Mouse (Mus musculus) liver, embryonic 18 days (tissue): ENCODE results near the gene Akr1cl. TPM values are rescaled to one million over a fixed set of nuclear protein-coding genes. Genes with fewer than 3 reads are reported as not detected.

Experiments
- polyA plus RNA-seq: library from polyadenylated mRNA; depleted of rRNA; stranded (reverse); fragments of >200 nt; gene quantifications from 2 replicates; pipeline ENCODE4 v1.2.3, GENCODE M21; 2012; rRNA removed

The Akr1cl gene
- polyA plus RNA-seq: 0.06 and 0.07 TPM in 2 replicates

GRCm38 (mm10) chr1:65032641-65033040, at the start of gene Akr1cl:
TSS of gene Akr1cl (minus strand) at chr1:65032759.

GRCm38 (mm10) chr1:65082188-65082587, 49.6 kb upstream of the Akr1cl start, which contains the start of gene Crygb:
TSS of gene Crygb (minus strand) at chr1:65082288.

DNA sequence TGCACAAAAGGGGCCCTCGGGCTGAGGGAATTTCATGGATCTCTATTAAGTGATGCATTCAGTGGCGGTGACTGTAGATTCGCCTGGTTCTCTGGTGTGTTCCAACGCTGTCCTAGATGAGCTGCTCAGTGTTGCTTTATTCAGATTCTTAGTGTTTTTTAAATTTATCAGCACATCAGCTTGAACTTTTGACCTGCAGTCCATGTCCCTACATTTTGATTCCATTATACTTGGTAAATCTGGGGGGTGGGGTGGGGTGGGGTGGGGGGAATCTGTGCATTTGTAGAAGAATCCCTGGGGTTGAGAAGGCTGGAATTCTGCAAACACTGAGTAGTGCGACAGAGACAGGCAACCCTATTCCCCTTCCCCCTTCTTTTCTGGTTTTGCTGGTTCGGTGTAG, 41.0 kb upstream of the Akr1cl start, which contains the start of gene Crygc:
Crygc (minus strand) TSS at position 101 of the 400 bp plus-strand sequence.

DNA sequence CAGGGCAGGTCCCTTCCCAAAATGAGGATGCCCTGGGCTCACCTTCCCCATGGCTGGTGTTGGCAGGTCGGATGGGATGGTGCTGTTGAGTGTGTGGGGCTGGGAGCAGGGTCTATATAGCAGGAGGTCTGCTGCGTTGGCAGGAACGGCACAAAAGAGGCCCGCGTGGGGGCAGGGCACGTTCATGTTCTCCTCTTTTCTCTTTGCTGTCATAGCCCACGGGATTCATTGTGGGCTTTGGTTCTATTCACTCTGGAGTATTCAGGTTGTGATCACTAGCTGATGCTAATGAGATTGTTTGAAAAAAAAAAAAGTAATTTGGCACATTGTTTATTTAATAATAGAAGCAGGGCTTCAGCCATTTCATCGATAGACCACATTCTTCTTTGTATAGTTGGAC, 30.8 kb upstream of the Akr1cl start, which contains the start of gene Crygd:
Crygd (minus strand) TSS at position 101 of the 400 bp plus-strand sequence.

GRCm38 (mm10) chr1:65050952-65051351, 18.4 kb upstream of the Akr1cl start, which contains the start of gene Cryge:
TSS of gene Cryge (minus strand) at chr1:65051149.

Other genes starting within 250 kb of the Akr1cl start
- 0.77 and 0.86 TPM in 2 replicates for gene Plekhm3, start 75.9 kb downstream of the Akr1cl start, polyA plus RNA-seq
- gene Cryge, start 18.4 kb upstream of the Akr1cl start, polyA plus RNA-seq: not detected in 2 replicates
- gene Crygd, start 30.7 kb upstream of the Akr1cl start, polyA plus RNA-seq: not detected in 2 replicates
- not detected in 2 replicates for gene Crygc, start 40.9 kb upstream of the Akr1cl start, polyA plus RNA-seq
- gene Crygb, start 49.5 kb upstream of the Akr1cl start, polyA plus RNA-seq: not detected in 2 replicates
- not detected in 2 replicates for gene Cryga, start 70.6 kb upstream of the Akr1cl start, polyA plus RNA-seq
- gene Gm28845, start 86.8 kb upstream of the Akr1cl start, polyA plus RNA-seq: not detected in 2 replicates
- gene D630023F18Rik, start 90.5 kb upstream of the Akr1cl start, polyA plus RNA-seq: 0.17 and 0.21 TPM in 2 replicates
- gene Idh1, start 153.7 kb upstream of the Akr1cl start, polyA plus RNA-seq: 77.1 and 113 TPM in 2 replicates
- gene Pikfyve, start 153.9 kb upstream of the Akr1cl start, polyA plus RNA-seq: 2.6 and 3.3 TPM in 2 replicates
- gene Pth2r, start 249.3 kb upstream of the Akr1cl start, polyA plus RNA-seq: 0.09 and 0.24 TPM in 2 replicates